Mouse (Mus musculus): ENCODE data around the gene Fbxo11. TPM values are rescaled to one million over a fixed set of nuclear protein-coding genes. Genes with fewer than 3 reads are reported as not detected.

Gene Fbxo11
- polyA plus RNA-seq, 2 experiments, result 29.5 to 63.0 TPM

GRCm38 (mm10) chr17:88062860-88063580, 2.1 kb downstream of the Fbxo11 start:
- peaks cover 11% of the 10 kb centered on the region for H3K4me1 ChIP-seq (ENCODE audit: control insufficient read depth, insufficient read depth, low read length)
- peak overlapping the region; percentile 80 for H3K4me2 ChIP-seq (replicated peaks; ENCODE audit: low read depth, low read length, severe bottlenecking)
- H3K9me3 ChIP-seq (ENCODE audit: control insufficient read depth, low read length), result no peaks in the 10 kb centered on the region
- no peaks in the 10 kb centered on the region for H3K27me3 ChIP-seq (ENCODE audit: control insufficient read depth, insufficient read depth, low read length)
- H3K4me3 ChIP-seq (replicated peaks; ENCODE audit: low read length), result peak overlapping the region; percentile 95
- DNase-seq (ENCODE audit: low spot score) (no peak), ATAC-seq (ENCODE audit: low FRiP score, low read depth) (no peak)
- WGBS, result 32% methylated on average over 8 of the region's 8 CpGs
- peak overlapping the region; percentile 99; the same call in 1 of the 2 replicates for H3K9ac ChIP-seq (ENCODE audit: low read depth, low read length, severe bottlenecking)
- H3K27ac ChIP-seq (replicated peaks; ENCODE audit: low read depth, low read length), result no peak overlapping the region
- no peak for TF ChIP-seq POLR2A (IDR thresholded peaks at IDR 0.05; ENCODE audit: borderline replicate concordance, extremely low read depth, insufficient read depth, insufficient read length)
- no peaks in the 10 kb centered on the region for H3K36me3 ChIP-seq (ENCODE audit: control insufficient read depth, insufficient read depth, low read length)

- Histone ChIP-seq H3K9me3 (ENCODE audit: control insufficient read depth, low read length) (no peaks in the 10 kb centered on the region), H3K27me3 (ENCODE audit: control insufficient read depth, insufficient read depth, low read length) (no peaks in the 10 kb centered on the region), H3K4me3 (replicated peaks; ENCODE audit: low read length) (no peak overlapping the region), H3K9ac (ENCODE audit: low read depth, low read length, severe bottlenecking) (no peak overlapping the region), H3K36me3 (ENCODE audit: control insufficient read depth, insufficient read depth, low read length) (no peaks in the 10 kb centered on the region), H3K4me2 (replicated peaks; ENCODE audit: low read depth, low read length, severe bottlenecking) (no peak overlapping the region), H3K4me1 (ENCODE audit: control insufficient read depth, insufficient read depth, low read length) (peaks cover 11% of the 10 kb centered on the region), H3K27ac (replicated peaks; ENCODE audit: low read depth, low read length) (no peak overlapping the region)
- DNase-seq (ENCODE audit: low spot score) (no peak), ATAC-seq (ENCODE audit: low FRiP score, low read depth) (no peak)
- TF ChIP-seq POLR2A (IDR thresholded peaks at IDR 0.05; ENCODE audit: borderline replicate concordance, extremely low read depth, insufficient read depth, insufficient read length), result no peak
- 64% methylated on average over 3 of the region's 3 CpGs for WGBS
Measured at GRCm38 (mm10) chr17:88061942-88062341, 3.1 kb downstream of the Fbxo11 start.

DNA sequence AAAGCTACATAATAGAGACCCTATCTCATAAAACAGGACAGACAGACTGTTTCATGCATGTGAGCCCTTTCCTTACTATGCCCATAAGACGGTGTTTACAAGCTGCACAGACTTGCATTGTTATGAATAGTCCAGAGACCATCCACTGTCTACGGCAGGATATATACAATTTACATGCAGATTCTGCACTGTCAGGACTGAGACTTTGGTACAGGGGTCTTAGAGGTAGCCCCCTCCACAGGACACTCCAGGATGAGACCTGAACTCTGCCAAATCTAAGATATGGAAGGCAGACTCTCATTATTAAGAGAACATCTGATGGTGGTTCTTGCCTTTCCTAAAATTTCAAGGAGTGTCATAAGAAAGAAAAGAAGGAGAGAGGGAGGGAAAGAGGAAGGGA, 6.8 kb downstream of the Fbxo11 start:
- DNase-seq (ENCODE audit: low spot score) (no peak), ATAC-seq (ENCODE audit: low FRiP score, low read depth) (no peak)
- TF ChIP-seq POLR2A (IDR thresholded peaks at IDR 0.05; ENCODE audit: borderline replicate concordance, extremely low read depth, insufficient read depth, insufficient read length), result no peak
- Histone ChIP-seq H3K27ac (replicated peaks; ENCODE audit: low read depth, low read length) (no peak overlapping the region), H3K36me3 (ENCODE audit: control insufficient read depth, insufficient read depth, low read length) (no peaks in the 10 kb centered on the region), H3K4me2 (replicated peaks; ENCODE audit: low read depth, low read length, severe bottlenecking) (no peak overlapping the region), H3K4me1 (ENCODE audit: control insufficient read depth, insufficient read depth, low read length) (peaks cover 11% of the 10 kb centered on the region), H3K9ac (ENCODE audit: low read depth, low read length, severe bottlenecking) (no peak overlapping the region), H3K9me3 (ENCODE audit: control insufficient read depth, low read length) (no peaks in the 10 kb centered on the region), H3K4me3 (replicated peaks; ENCODE audit: low read length) (no peak overlapping the region), H3K27me3 (ENCODE audit: control insufficient read depth, insufficient read depth, low read length) (no peaks in the 10 kb centered on the region)
- 64% methylated on average over 2 of the region's 2 CpGs for WGBS

DNA sequence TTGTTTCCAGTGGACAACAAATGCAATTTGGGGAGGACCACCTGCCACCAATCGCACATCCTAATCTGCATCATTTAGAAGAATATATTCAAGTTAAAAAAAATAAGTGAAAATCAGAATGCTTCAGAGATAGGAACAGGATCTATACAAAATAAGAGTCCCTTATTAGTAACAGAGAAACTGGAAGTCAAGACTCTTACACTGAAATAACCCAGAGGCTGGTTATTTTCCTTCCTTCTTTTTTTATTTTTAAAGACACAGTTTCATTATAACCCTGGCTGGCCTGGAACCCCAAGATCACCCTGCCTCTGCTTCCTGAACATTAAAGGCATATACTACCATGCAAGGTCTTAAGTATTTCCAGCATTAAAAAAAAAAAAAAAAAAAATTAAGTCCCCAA, 7.2 kb downstream of the Fbxo11 start:
- H3K4me1 ChIP-seq (ENCODE audit: control insufficient read depth, insufficient read depth, low read length), result peaks cover 8% of the 10 kb centered on the region
- H3K9me3 ChIP-seq (ENCODE audit: control insufficient read depth, low read length), result no peaks in the 10 kb centered on the region
- no peak overlapping the region for H3K9ac ChIP-seq (ENCODE audit: low read depth, low read length, severe bottlenecking)
- H3K36me3 ChIP-seq (ENCODE audit: control insufficient read depth, insufficient read depth, low read length), result no peaks in the 10 kb centered on the region
- no peak for TF ChIP-seq POLR2A (IDR thresholded peaks at IDR 0.05; ENCODE audit: borderline replicate concordance, extremely low read depth, insufficient read depth, insufficient read length)
- ATAC-seq (ENCODE audit: low FRiP score, low read depth) (no peak; the same call in 1 of the 2 replicates), DNase-seq (ENCODE audit: low spot score) (peak; percentile 35)
- no peak overlapping the region for H3K4me3 ChIP-seq (replicated peaks; ENCODE audit: low read length)
- 91% methylated on average over 1 of the region's 1 CpGs for WGBS
- H3K27ac ChIP-seq (replicated peaks; ENCODE audit: low read depth, low read length), result no peak overlapping the region
- no peaks in the 10 kb centered on the region for H3K27me3 ChIP-seq (ENCODE audit: control insufficient read depth, insufficient read depth, low read length)
- H3K4me2 ChIP-seq (replicated peaks; ENCODE audit: low read depth, low read length, severe bottlenecking), result no peak overlapping the region

DNA sequence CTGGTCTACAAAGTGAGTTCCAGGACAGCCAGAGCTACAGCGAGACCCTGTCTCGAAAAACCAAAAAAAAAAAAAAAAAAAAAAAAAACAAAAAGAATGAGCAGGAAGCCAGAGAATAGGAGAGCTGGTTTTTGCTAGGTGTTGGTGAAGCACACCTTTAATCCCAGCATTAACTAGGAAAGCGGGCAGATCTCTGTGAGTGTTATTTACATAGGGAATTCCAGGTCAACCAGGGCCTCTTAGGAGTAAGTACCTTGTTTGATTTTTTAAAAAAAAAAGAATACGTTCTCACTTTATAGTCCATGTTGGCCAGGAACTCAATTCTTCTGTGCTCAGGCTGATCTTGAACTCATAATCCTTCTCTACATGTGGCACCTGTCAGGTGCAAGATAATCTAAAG, 13.4 kb downstream of the Fbxo11 start:
- Histone ChIP-seq H3K4me1 (ENCODE audit: control insufficient read depth, insufficient read depth, low read length) (no peaks in the 10 kb centered on the region), H3K4me2 (replicated peaks; ENCODE audit: low read depth, low read length, severe bottlenecking) (no peak overlapping the region), H3K27ac (replicated peaks; ENCODE audit: low read depth, low read length) (no peak overlapping the region), H3K4me3 (replicated peaks; ENCODE audit: low read length) (no peak overlapping the region), H3K36me3 (ENCODE audit: control insufficient read depth, insufficient read depth, low read length) (no peaks in the 10 kb centered on the region), H3K27me3 (ENCODE audit: control insufficient read depth, insufficient read depth, low read length) (no peaks in the 10 kb centered on the region), H3K9ac (ENCODE audit: low read depth, low read length, severe bottlenecking) (no peak overlapping the region), H3K9me3 (ENCODE audit: control insufficient read depth, low read length) (no peaks in the 10 kb centered on the region)
- TF ChIP-seq POLR2A (IDR thresholded peaks at IDR 0.05; ENCODE audit: borderline replicate concordance, extremely low read depth, insufficient read depth, insufficient read length), result no peak
- DNase-seq (ENCODE audit: low spot score), result no peak
- ATAC-seq (ENCODE audit: low FRiP score, low read depth), result no peak
- WGBS, result 90% methylated on average over 4 of the region's 4 CpGs
